ENCODE assay signal across 13 mouse cellular contexts in genomic region chr17:51635913-51636312, GRCm38 (mm10).
"Had no signal": no experiment of that assay in that cellular context is flagged by ENCODE, and none has a peak within 500 bp of the region (broad histone marks: within the 10 kb centered on the region; RNA-seq: fewer than 3 reads in every experiment).

No protein-coding gene starts in this region.

- H3K27me3 ChIP-seq: liver, embryonic 13.5 days; stomach, embryonic 15.5 days had no signal

- DNase-seq: kidney, adult 18-20 months; kidney, adult 9 months; kidney, postnatal 14 days; kidney, postnatal 4 days; liver, embryonic 13.5 days; lung, adult 2 months; lung, postnatal 14 days; lung, postnatal 4 days; midbrain, embryonic 14.5 days; spleen, adult 18-20 months; thymus, adult 18-20 months; thymus, postnatal 36 days had no signal

- H3K27ac ChIP-seq: liver, embryonic 13.5 days; stomach, embryonic 15.5 days had no signal

- H3K4me3 ChIP-seq: liver, embryonic 13.5 days; stomach, embryonic 15.5 days had no signal

- H3K4me1 ChIP-seq: liver, embryonic 13.5 days; stomach, embryonic 15.5 days had no signal
